Mouse (Mus musculus) kidney, postnatal 36 days (tissue): ENCODE measurements around the gene Actn1.
A peak's percentile ranks its signal among the peaks of the same experiment; 100 is the strongest.

Experiments used
- DNase-seq, 2 experiments: peaks; one replicate each; pipeline ENCODE4 v3.0.0; 2021 to 2022; ENCODE audit warnings: mixed read lengths in 2 of 2

Gene Actn1

GRCm38 (mm10) chr12:80181831-80182230 is 78.3 kb downstream of the Actn1 start:
- no peak for DNase-seq

DNA sequence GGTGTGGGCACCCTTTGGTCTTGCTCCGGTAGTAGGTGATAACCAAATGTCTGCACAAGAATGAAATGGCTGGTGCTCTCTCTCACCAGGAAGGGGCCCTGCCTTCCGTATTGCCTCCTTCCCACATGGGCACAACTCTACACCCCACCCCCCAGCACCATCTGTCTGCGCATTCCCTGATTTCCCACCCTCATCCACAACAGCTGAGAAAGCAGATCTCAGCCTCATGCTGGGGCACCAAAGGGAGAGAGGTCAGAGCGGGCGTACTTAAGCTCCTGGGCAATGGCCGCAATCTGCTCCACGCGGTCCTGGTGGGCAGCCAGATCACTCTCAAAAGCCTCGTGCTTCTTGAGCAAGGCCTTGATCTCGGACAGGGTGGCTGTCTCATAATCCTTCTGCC is 82.1 kb downstream of the Actn1 start:
- no peak for DNase-seq

DNA sequence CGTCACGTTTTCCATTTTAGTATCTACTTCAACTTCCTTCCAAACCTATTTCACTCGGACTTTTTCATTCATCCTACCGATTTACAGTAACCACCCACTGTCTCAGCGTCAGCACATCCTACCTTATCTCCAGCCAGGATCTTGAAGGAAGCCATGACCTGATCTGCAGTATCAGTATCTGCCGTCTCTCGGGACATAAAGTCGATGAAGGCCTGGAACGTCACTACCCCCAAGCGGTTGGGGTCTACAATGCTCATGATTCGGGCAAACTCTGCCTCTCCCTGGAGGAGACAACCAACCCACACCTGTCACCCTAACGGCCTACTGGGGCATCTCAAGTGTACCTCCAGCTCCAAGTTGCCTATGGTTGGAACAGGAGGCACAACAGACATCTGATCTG is 91.4 kb downstream of the Actn1 start:
- no peak for DNase-seq

GRCm38 (mm10) chr12:80168178-80168686 is 91.9 kb downstream of the Actn1 start:
- peak; percentile 88 to 91 for DNase-seq

- DNase-seq: no peak
Observed at GRCm38 (mm10) chr12:80167321-80167720, 92.8 kb downstream of the Actn1 start.

- no peak for DNase-seq
Observed at GRCm38 (mm10) chr12:80166651-80167050, 93.5 kb downstream of the Actn1 start.

DNA sequence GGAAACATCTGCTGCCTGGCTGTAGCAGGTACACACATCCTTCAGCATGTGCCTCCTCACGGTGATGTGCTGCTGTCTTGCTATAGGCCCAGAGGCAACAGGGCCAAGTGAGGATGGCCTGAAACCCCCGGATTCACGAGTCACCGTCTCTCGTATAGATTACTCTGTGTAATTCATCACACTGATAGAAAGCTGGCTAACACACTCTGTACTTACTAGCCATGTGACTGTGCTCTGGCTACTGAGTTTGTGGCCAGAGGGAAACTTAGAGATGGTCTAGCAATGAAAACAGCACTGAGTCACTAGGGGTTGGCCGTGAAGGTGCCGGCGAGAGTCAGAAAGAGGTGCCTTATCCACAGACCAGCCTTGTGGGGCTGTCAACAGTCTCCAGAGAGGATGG is 95.6 kb downstream of the Actn1 start:
- no peak for DNase-seq

GRCm38 (mm10) chr12:80162448-80162847 is 97.7 kb downstream of the Actn1 start:
- DNase-seq: no peak

GRCm38 (mm10) chr12:80157675-80158074 is 102.5 kb downstream of the Actn1 start:
- DNase-seq: no peak

DNA sequence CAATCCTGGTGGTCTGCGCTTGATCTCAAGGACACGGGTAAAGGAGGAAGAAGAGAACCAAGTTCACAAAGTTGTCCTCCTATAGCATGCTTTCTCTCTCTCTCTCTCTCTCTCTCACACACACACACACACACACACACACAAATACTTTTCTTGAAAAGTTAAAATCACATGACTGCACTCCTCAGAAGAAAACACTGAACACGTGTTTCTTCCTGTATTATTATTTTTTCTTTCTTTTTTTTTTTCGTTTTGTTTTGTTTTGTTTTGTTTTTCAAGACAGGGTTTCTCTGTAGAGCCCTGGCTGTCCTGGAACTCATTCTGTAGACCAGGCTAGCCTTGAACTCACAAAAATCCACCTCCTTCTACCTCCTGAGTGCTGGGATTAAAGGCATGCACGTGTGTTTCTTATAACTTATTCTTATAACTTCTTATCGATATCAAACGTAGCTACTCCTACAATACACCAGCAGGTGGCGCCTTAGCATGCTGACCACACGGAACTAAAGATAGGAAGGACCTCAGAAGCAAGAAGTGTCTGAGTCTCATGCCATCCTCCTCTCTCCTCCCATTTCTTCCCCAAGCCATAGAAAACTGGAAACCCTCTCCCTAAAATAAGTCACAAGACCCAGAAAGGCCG is 106.4 kb downstream of the Actn1 start:
- DNase-seq: peak; percentile 56 to 82

DNA sequence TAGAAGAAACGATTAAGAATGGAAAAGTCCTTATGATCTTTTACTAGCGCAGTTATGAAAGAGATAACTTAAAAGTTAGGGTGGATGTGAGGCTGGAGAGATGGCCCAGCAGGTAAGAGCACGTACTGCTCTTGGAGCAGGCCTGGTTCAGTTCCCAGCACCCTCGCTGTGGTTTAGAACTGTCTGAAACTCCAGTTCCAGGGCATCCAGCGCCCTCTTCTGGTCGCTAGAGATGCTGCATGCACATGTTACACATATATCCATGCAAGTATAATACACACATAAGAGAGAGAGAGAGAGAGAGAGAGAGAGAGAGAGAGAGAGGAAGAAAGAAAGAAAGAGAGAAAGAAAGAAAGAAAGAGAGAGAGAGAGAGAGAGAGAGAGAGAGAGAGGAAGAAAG is 107.1 kb downstream of the Actn1 start:
- DNase-seq: no peak

DNA sequence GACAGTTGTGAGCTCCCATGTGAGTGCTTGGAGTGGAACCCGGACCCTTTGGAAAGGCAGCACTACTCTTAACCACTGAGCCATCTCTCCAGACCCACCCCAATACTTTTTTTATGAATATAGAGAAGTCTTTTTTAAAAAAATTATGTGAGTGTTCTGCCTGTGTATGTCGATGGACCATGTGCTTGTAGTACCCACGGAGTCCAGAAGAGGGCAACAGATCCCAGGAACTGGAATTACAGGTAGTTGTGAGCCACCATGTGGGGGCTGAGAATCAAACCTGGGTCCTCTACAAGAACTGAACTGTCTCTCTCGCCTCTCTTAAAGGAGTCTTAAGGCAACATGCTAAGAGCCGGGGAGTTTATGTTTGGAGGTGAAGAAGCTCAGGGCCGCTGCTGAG is 108.3 kb downstream of the Actn1 start:
- DNase-seq: no peak

DNA sequence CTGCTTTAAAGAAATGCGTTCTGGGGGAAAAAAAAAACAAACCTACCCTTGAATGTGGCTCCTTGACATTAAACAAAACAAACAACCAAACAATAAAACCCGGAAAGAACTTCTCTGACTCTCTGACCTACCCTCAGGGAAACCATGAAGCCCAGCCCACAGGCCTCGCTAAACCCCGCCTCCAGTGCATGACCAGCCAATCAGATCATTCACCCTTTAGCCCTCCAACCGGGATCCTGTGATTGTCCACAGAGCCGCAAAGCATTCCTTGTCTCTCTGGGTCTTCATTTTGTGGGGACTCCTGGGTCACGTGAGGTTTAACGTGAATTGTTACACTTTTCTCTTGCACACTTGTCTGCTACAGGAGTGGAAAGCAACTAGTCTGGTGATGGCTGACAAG is 109.5 kb downstream of the Actn1 start:
- peak in 1 of 2 experiments; percentile 72 for DNase-seq

DNA sequence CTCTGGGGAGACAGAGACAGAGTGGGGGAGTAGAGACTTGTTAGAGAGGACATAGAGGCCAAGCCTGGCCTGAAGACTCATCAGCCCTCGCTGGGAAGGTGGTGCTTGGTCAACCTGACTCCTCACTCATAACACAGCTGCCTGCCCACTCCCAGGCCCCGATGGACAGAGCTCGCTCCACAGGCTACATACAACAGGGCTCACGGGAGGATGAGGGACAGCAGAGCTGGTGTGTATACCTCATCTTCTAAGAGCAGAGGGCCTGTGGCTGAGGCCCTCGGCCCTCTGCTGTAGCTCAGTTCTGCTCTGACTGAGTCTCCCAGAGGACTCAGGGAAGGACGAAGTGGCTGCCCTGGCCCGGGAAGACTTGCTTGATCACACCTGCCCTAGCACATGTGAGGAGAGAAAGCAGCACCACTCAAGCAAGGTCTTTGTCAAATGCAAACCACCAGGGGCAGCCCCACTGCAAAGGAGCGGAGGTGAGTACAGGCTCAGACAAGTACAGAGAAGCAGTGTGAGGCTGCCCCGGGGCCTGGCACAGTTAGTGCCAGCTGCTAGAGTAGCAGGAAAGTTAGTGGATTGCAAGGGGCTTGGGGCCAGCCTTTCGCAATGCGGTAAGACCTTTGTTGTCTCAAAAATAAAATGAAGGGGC is 112.5 kb downstream of the Actn1 start:
- no peak for DNase-seq

DNA sequence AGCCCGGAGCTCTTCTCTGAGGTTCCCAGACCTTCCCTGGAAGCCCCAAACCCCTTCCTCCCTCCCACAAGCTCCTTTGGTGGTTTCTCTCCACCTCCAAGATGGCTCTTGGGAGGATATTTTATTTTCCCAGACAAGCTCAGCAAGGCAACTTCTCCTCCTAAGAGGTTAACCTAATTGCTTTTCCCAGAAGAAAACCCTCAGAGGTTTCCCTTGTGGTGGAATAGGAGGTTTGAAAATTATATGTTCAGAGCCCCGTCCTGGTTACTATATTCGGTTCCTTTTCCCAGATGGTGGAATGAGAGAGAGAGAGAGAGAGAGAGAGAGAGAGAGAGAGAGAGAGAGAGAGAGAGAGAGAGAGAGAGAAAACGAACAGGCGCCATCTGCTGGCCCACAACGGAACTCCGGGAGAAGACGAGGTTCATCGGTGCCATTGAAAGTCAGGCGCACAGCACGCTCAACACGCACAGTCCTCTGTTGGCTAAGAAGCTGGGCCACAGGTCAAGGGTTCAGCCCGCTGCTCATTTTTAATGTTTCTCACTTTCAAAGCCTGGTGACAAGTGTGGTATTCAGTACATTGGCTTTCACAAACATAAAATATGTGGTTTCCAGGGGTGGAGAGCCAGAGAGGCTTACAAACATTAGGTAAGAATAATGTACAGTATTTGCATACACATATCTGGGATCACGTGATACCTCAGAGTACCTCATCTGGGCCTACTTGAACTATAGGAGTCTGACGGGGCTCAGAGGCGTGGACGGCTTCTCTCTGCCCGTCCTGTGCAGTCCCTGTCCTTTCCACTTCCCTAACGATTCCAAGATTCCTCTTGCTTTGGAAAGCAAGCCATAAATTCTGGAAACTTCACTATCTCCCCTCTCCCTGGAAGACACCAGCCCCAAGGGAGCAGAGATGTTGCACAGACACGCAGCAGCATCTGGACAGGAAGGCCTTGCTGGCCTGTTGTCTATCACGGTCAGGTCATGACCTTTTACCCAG is 113.6 kb downstream of the Actn1 start:
- peak; percentile 80 to 89 for DNase-seq

GRCm38 (mm10) chr12:80145365-80145764 is 114.8 kb downstream of the Actn1 start:
- DNase-seq: no peak

DNA sequence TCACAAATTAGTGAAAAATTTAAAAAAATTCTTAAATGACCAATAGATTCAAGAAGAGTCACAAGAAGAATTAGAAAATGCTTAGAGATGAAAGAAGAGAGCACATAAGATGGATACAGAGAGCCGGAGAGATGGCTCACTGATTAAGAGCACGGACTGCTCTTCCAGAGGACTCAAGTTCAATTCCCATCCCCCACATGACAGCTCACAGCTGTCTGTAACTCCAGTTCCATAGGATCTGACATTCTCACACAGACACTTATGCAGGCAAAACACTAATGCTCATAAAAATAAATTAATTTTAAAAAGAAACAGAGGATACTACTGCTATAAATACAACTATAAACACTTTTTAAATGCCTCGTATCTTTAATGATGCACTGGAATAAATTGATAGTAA is 115.3 kb downstream of the Actn1 start:
- no peak for DNase-seq

GRCm38 (mm10) chr12:80141470-80141869 is 118.7 kb downstream of the Actn1 start:
- DNase-seq: peak; percentile 51 to 83

DNA sequence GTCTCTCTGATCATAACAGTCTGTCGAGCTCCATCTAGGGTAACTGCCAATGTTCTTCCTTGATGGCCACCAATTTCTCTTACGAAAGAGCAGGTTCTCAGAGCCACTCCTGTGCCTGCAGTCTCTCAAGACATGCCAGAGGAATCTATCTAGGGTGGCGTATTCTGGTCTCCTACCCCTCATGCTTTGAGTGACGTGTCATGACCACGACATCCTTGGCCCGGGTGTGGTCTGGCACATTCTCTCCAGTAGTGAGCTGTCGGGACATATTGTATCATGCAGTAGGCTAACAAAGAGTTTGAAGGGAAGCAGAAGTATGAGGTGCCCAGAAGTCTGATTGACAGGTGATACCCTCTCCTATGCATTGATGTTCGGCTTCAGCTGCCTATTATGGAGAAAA is 119.2 kb downstream of the Actn1 start:
- no peak for DNase-seq

DNA sequence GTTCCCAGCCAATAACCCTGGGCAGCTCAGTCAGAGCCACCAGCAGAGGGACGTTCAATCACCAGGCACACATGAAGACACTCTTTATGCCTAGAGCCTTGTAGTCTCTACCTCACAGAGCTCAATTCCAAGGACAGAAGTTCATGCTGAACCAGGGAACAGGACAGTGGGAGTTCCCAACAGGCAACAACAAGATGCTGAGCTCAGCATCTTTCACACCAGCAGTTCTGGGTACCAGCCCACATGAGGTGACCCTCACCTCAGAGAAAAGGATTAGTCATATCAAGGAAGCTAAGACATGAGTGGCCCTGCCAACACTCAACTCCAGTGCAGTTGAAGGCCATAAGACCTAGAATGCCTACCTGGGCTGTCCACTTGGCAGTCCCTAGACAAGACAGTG is 122.4 kb downstream of the Actn1 start:
- DNase-seq: no peak

DNA sequence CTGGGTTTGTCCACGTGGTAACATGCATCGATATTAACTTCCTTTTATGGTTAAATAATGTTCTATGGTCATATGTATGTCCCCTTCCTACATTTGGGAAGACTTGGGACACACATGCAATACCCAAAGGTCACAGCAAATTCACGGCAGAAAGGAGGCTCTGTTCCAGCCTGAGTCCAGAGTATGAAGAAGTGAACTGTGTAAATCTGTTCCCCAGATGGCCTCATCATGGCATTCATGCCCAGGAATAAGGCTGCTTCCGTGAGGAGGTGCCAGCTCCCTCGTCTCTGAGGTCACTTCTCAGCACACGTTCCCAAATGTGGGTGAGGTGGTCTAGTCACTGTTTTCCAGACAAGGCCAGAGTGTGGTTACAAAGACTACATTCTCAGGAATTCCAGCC is 122.9 kb downstream of the Actn1 start:
- no peak for DNase-seq

DNA sequence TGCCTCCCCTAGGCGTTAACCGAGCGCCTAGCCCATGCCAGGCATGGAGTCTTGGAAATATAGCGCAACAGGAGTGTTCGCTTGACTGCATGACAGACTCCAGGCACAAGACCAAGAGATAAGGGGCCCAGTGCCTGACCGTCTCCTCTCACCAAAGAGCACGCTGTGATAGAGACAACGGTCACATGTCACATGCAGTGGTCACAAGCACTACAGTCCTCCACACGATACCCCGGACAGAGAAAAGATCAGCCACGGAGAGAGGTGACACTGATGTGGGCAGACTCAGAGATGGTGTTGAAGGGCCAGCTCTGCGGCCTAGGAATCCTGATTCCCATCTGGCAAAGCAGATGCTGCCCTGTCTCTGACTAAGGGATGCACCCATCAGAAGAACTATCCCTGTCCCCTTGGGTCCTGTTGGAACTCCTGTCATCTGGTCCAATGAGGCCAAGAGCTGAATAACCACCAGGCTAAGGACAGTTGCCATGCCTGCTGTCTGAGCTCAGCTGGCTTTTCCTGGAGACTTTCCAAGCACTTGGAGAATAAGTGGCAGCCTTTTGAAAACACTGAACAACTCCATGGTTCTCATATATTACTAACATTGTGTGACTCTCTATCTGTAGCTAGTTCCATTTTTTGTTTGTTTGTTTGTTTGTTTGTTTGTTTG is 123.8 kb downstream of the Actn1 start:
- no peak for DNase-seq

GRCm38 (mm10) chr12:80135173-80135572 is 125.0 kb downstream of the Actn1 start:
- DNase-seq: no peak
